Mouse (Mus musculus): ENCODE results near the gene Rbms1. TPM values are rescaled to one million over a fixed set of nuclear protein-coding genes. Genes with fewer than 3 reads are reported as not detected.

Rbms1 gene
- polyA plus RNA-seq, 1 experiment from 2014 or later = 65.2 TPM

- peaks cover 1% of the 10 kb centered on the region; the same call in 1 of the 2 replicates for H3K4me1 ChIP-seq
- H3K36me3 ChIP-seq = peaks cover 3% of the 10 kb centered on the region; the same call in 1 of the 2 replicates
- H3K9me3 ChIP-seq (replicated peaks) = no peaks in the 10 kb centered on the region
- no peak overlapping the region for H3K27ac ChIP-seq (replicated peaks)
- no peak overlapping the region for H3K4me2 ChIP-seq
- no peak overlapping the region for H3K9ac ChIP-seq (replicated peaks)
- no peaks in the 10 kb centered on the region for H3K27me3 ChIP-seq (replicated peaks)
- ATAC-seq (ENCODE audit: low FRiP score) = no peak
- H3K4me3 ChIP-seq (replicated peaks) = no peak overlapping the region
- 83% methylated on average over 2 of the region's 2 CpGs for WGBS
Measured at GRCm38 (mm10) chr2:60856097-60856496, 106.9 kb downstream of the Rbms1 start.

GRCm38 (mm10) chr2:60855006-60855405 is 108.0 kb downstream of the Rbms1 start:
- ATAC-seq (ENCODE audit: low FRiP score) = no peak
- Histone ChIP-seq H3K27me3 (replicated peaks) (no peaks in the 10 kb centered on the region), H3K9me3 (replicated peaks) (no peaks in the 10 kb centered on the region), H3K9ac (replicated peaks) (no peak overlapping the region), H3K4me1 (peaks cover 11% of the 10 kb centered on the region), H3K36me3 (peaks cover 3% of the 10 kb centered on the region; the same call in 1 of the 2 replicates), H3K4me3 (replicated peaks) (no peak overlapping the region), H3K27ac (replicated peaks) (no peak overlapping the region), H3K4me2 (no peak overlapping the region)
- WGBS = 63% methylated on average over 4 of the region's 4 CpGs

GRCm38 (mm10) chr2:60851898-60852297 is 111.1 kb downstream of the Rbms1 start:
- no peaks in the 10 kb centered on the region for H3K9me3 ChIP-seq (replicated peaks)
- no peaks in the 10 kb centered on the region for H3K27me3 ChIP-seq (replicated peaks)
- no peak overlapping the region for H3K4me3 ChIP-seq (replicated peaks)
- no peak overlapping the region for H3K4me2 ChIP-seq
- H3K9ac ChIP-seq (replicated peaks) = no peak overlapping the region
- no peak overlapping the region for H3K27ac ChIP-seq (replicated peaks)
- no peaks in the 10 kb centered on the region for H3K36me3 ChIP-seq
- peaks cover 11% of the 10 kb centered on the region for H3K4me1 ChIP-seq
- no peak for ATAC-seq (ENCODE audit: low FRiP score)
- 76% methylated on average over 3 of the region's 3 CpGs for WGBS

- WGBS = 66% methylated on average over 14 of the region's 14 CpGs
- Histone ChIP-seq H3K4me3 (replicated peaks) (no peak overlapping the region), H3K27me3 (replicated peaks) (no peaks in the 10 kb centered on the region), H3K9ac (replicated peaks) (no peak overlapping the region), H3K27ac (replicated peaks) (no peak overlapping the region), H3K36me3 (no peaks in the 10 kb centered on the region), H3K4me1 (peaks cover 11% of the 10 kb centered on the region), H3K4me2 (no peak overlapping the region), H3K9me3 (replicated peaks) (no peaks in the 10 kb centered on the region)
- ATAC-seq (ENCODE audit: low FRiP score) = no peak
Measured at GRCm38 (mm10) chr2:60851057-60851718, 111.8 kb downstream of the Rbms1 start.

GRCm38 (mm10) chr2:60848478-60848877 is 114.5 kb downstream of the Rbms1 start:
- no peak overlapping the region for H3K4me3 ChIP-seq (replicated peaks)
- no peaks in the 10 kb centered on the region for H3K27me3 ChIP-seq (replicated peaks)
- peaks cover 11% of the 10 kb centered on the region for H3K4me1 ChIP-seq
- H3K27ac ChIP-seq (replicated peaks) = no peak overlapping the region
- no peak overlapping the region for H3K4me2 ChIP-seq
- H3K36me3 ChIP-seq = no peaks in the 10 kb centered on the region
- no peaks in the 10 kb centered on the region for H3K9me3 ChIP-seq (replicated peaks)
- 93% methylated on average over 4 of the region's 4 CpGs for WGBS
- ATAC-seq (ENCODE audit: low FRiP score) = no peak
- H3K9ac ChIP-seq (replicated peaks) = no peak overlapping the region

- H3K9me3 ChIP-seq (replicated peaks) = no peaks in the 10 kb centered on the region
- peaks cover 11% of the 10 kb centered on the region for H3K4me1 ChIP-seq
- 88% methylated on average over 3 of the region's 3 CpGs for WGBS
Measured at GRCm38 (mm10) chr2:60847984-60848383, 115.0 kb downstream of the Rbms1 start.

GRCm38 (mm10) chr2:60845316-60845894 is 117.6 kb downstream of the Rbms1 start:
- no peaks in the 10 kb centered on the region for H3K27me3 ChIP-seq (replicated peaks)
- ATAC-seq (ENCODE audit: low FRiP score) = no peak
- no peak overlapping the region for H3K4me2 ChIP-seq
- H3K4me3 ChIP-seq (replicated peaks) = no peak overlapping the region
- H3K27ac ChIP-seq (replicated peaks) = no peak overlapping the region
- no peaks in the 10 kb centered on the region for H3K9me3 ChIP-seq (replicated peaks)
- no peak overlapping the region for H3K9ac ChIP-seq (replicated peaks)
- WGBS = 79% methylated on average over 5 of the region's 5 CpGs
- peaks cover 4% of the 10 kb centered on the region for H3K4me1 ChIP-seq
- no peaks in the 10 kb centered on the region for H3K36me3 ChIP-seq

More at GRCm38 (mm10) chr2:60847984-60848383, 115.0 kb downstream of the Rbms1 start:
- Histone ChIP-seq H3K4me3 (replicated peaks) (no peak overlapping the region), H3K27me3 (replicated peaks) (no peaks in the 10 kb centered on the region), H3K4me2 (no peak overlapping the region), H3K9ac (replicated peaks) (no peak overlapping the region), H3K27ac (replicated peaks) (no peak overlapping the region), H3K36me3 (no peaks in the 10 kb centered on the region)
- ATAC-seq (ENCODE audit: low FRiP score) = no peak

GRCm38 (mm10) chr2:60844259-60844658 is 118.7 kb downstream of the Rbms1 start:
- no peak for ATAC-seq (ENCODE audit: low FRiP score)
- WGBS = 100% methylated on average over 1 of the region's 1 CpGs
- no peaks in the 10 kb centered on the region for H3K27me3 ChIP-seq (replicated peaks)
- H3K27ac ChIP-seq (replicated peaks) = no peak overlapping the region
- peaks cover 2% of the 10 kb centered on the region; the same call in 1 of the 2 replicates for H3K4me1 ChIP-seq
- no peaks in the 10 kb centered on the region for H3K36me3 ChIP-seq
- no peak overlapping the region for H3K4me3 ChIP-seq (replicated peaks)
- no peaks in the 10 kb centered on the region for H3K9me3 ChIP-seq (replicated peaks)
- no peak overlapping the region for H3K4me2 ChIP-seq
- no peak overlapping the region for H3K9ac ChIP-seq (replicated peaks)

GRCm38 (mm10) chr2:60843633-60844032 is 119.4 kb downstream of the Rbms1 start:
- no peak for ATAC-seq (ENCODE audit: low FRiP score)
- peaks cover 5% of the 10 kb centered on the region; the same call in 1 of the 2 replicates for H3K4me1 ChIP-seq
- 89% methylated on average over 3 of the region's 3 CpGs for WGBS

GRCm38 (mm10) chr2:60842976-60843375 is 120.0 kb downstream of the Rbms1 start:
- no peak overlapping the region for H3K27ac ChIP-seq (replicated peaks)
- H3K4me1 ChIP-seq = peaks cover 6% of the 10 kb centered on the region; the same call in 1 of the 2 replicates
- H3K4me3 ChIP-seq (replicated peaks) = no peak overlapping the region
- H3K27me3 ChIP-seq (replicated peaks) = no peaks in the 10 kb centered on the region
- H3K9ac ChIP-seq (replicated peaks) = no peak overlapping the region
- H3K4me2 ChIP-seq = no peak overlapping the region
- no peaks in the 10 kb centered on the region for H3K36me3 ChIP-seq
- no peaks in the 10 kb centered on the region for H3K9me3 ChIP-seq (replicated peaks)
- WGBS = 74% methylated on average over 4 of the region's 4 CpGs
- ATAC-seq (ENCODE audit: low FRiP score) = no peak

More at GRCm38 (mm10) chr2:60843633-60844032, 119.4 kb downstream of the Rbms1 start:
- no peaks in the 10 kb centered on the region for H3K36me3 ChIP-seq
- H3K27me3 ChIP-seq (replicated peaks) = no peaks in the 10 kb centered on the region
- no peak overlapping the region for H3K9ac ChIP-seq (replicated peaks)
- no peak overlapping the region for H3K4me3 ChIP-seq (replicated peaks)
- H3K27ac ChIP-seq (replicated peaks) = no peak overlapping the region
- H3K4me2 ChIP-seq = no peak overlapping the region
- H3K9me3 ChIP-seq (replicated peaks) = no peaks in the 10 kb centered on the region

GRCm38 (mm10) chr2:60840922-60841321 is 122.1 kb downstream of the Rbms1 start:
- H3K4me3 ChIP-seq (replicated peaks) = no peak overlapping the region
- no peak overlapping the region for H3K4me2 ChIP-seq
- WGBS = 82% methylated on average over 4 of the region's 4 CpGs
- H3K9me3 ChIP-seq (replicated peaks) = no peaks in the 10 kb centered on the region
- ATAC-seq (ENCODE audit: low FRiP score) = no peak
- H3K36me3 ChIP-seq = no peaks in the 10 kb centered on the region
- H3K4me1 ChIP-seq = peaks cover 22% of the 10 kb centered on the region
- H3K27me3 ChIP-seq (replicated peaks) = no peaks in the 10 kb centered on the region
- no peak overlapping the region for H3K27ac ChIP-seq (replicated peaks)
- no peak overlapping the region for H3K9ac ChIP-seq (replicated peaks)

- ATAC-seq (ENCODE audit: low FRiP score) = no peak
- H3K27me3 ChIP-seq (replicated peaks) = no peaks in the 10 kb centered on the region
Measured at GRCm38 (mm10) chr2:60839498-60839897, 123.5 kb downstream of the Rbms1 start.

More at GRCm38 (mm10) chr2:60839498-60839897, 123.5 kb downstream of the Rbms1 start:
- no peak overlapping the region for H3K4me2 ChIP-seq
- no peak overlapping the region for H3K9ac ChIP-seq (replicated peaks)
- H3K27ac ChIP-seq (replicated peaks) = no peak overlapping the region
- no peaks in the 10 kb centered on the region for H3K9me3 ChIP-seq (replicated peaks)
- 92% methylated on average over 4 of the region's 4 CpGs for WGBS
- peaks cover 22% of the 10 kb centered on the region for H3K4me1 ChIP-seq
- no peaks in the 10 kb centered on the region for H3K36me3 ChIP-seq
- no peak overlapping the region for H3K4me3 ChIP-seq (replicated peaks)

All from neural tube, embryonic 15.5 days (tissue).